Mouse (Mus musculus) c-Kit-negative CD71-positive TER-119-positive erythroid progenitor cells, embryonic 14.5 days (primary cell): ENCODE measurements around the gene Gm17535.
"Not testable (repeated sequence)": the region's sequence is repeated elsewhere in the genome, so short reads cannot be mapped to it uniquely, and the experiment has no call there.

ENCODE experiments used
- DNase-seq: peaks from one replicate; pipeline ENCODE4 v3.0.0-alpha.2; 2013; ENCODE audit warnings: low read depth, low spot score

Gm17535 gene

DNA sequence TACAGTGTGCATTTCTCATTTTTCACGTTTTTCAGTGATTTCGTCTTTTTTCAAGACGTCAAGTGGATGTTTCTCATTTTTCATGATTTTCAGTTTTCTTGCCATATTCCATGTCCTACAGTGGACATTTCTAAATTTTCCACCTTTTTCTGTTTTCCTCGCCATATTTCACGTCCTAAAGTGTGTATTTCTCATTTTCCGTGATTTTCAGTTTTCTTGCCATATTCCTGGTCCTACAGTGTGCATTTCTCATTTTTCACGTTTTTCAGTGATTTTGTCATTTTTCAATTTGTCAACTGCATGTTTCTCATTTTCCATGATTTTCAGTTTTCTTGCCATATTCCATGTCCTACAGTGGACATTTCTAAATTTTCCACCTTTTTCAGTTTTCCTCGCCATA lies at the start of gene Gm17535:
Gm17535 (plus strand) TSS at position 301 of the 400 bp plus-strand sequence.
- not testable (repeated sequence) for DNase-seq

DNA sequence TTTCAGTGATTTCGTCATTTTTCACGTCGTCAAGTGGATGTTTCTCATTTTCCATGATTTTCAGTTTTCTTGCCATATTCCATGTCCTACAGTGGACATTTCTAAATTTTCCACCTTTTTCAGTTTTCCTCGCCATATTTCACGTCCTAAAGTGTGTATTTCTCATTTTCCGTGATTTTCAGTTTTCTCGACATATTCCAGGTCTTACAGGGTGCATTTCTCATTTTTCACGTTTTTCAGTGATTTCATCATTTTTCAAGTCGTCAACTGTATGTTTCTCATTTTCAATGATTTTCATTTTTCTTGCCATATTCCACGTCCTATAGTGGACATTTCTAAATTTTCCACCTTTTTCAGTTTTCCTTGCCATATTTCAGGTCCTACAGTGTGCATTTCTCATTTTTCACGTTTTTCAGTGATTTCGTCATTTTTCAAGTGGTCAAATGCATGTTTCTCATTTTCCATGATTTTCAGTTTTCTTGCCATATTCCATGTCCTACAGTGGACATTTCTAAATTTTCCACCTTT lies 33.9 kb upstream of the Gm17535 start, which contains the start of gene Gm10722:
Gm10722 (plus strand) TSS at position 478 of the 528 bp plus-strand sequence.
- DNase-seq, result peak; percentile 38

DNA sequence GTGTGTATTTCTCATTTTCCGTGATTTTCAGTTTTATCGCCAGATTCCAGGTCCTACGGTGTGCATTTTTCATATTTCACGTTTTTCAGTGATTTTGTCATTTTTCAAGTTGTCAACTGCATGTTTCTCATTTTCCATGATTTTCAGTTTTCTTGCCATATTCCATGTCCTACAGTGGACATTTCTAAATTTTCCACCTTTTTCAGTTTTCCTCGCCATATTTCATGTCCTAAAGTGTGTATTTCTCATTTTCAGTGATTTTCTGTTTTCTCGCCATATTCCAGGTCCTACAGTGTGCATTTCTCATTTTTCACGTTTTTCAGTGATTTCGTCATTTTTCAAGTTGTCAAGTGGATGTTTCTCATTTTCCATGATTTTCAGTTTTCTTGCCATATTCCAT lies 33.4 kb upstream of the Gm17535 start:
- DNase-seq, result not testable (repeated sequence)

GRCm38 (mm10) chr9:3001948-3002659 lies 32.3 kb upstream of the Gm17535 start:
- DNase-seq, result peak; percentile 0

GRCm38 (mm10) chr9:3002794-3003396 lies 31.5 kb upstream of the Gm17535 start, which contains the start of gene Gm11168:
TSS of gene Gm11168 (plus strand) at chr9:3003346.
- DNase-seq, result not testable (repeated sequence)

GRCm38 (mm10) chr9:3006179-3006578 lies 28.2 kb upstream of the Gm17535 start:
- not testable (repeated sequence) for DNase-seq

GRCm38 (mm10) chr9:3006636-3007035 lies 27.8 kb upstream of the Gm17535 start:
- DNase-seq, result not testable (repeated sequence)

DNA sequence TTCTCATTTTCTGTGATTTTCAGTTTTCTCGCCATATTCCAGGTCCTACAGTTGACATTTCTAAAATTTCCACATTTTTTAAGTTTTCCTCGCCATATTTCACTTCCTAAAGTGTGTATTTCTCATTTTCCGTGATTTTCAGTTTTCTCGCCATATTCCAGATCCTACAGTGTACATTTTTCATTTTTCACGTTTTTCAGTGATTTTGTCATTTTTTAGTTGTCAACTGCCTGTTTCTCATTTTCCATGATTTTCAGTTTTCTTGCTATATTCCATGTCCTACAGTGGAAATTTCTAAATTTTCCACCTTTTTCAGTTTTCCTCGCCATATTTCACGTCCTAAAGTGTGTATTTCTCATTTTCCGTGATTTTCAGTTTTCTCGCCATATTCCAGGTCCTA lies 27.1 kb upstream of the Gm17535 start:
- DNase-seq, result peak; percentile 29

GRCm38 (mm10) chr9:3009331-3009730 lies 25.1 kb upstream of the Gm17535 start:
- DNase-seq, result not testable (repeated sequence)

DNA sequence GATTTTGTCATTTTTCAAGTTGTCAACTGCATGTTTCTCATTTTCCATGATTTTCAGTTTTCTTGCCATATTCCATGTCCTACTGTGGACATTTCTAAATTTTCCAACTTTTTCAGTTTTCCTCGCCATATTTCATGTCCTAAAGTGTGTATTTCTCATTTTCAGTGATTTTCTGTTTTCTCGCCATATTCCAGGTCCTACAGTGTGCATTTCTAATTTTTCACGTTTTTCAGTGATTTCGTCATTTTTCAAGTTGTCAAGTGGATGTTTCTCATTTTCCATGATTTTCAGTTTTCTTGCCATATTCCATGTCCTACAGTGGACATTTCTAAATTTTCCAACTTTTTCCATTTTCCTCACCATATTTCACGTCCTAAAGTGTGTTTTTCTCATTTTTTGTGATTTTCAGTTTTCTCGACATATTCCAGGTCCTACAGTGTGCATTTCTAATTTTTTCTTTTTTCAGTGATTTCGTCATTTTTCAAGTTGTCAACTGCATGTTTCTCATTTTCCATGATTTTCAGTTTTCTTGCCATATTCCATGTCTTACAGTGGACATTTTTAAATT lies 22.3 kb upstream of the Gm17535 start:
- not testable (repeated sequence) for DNase-seq

- DNase-seq, result not testable (repeated sequence)
Observed at GRCm38 (mm10) chr9:3012733-3013279, 21.6 kb upstream of the Gm17535 start, which contains the start of gene Gm10721. TSS of gene Gm10721 (plus strand) at chr9:3013140.

DNA sequence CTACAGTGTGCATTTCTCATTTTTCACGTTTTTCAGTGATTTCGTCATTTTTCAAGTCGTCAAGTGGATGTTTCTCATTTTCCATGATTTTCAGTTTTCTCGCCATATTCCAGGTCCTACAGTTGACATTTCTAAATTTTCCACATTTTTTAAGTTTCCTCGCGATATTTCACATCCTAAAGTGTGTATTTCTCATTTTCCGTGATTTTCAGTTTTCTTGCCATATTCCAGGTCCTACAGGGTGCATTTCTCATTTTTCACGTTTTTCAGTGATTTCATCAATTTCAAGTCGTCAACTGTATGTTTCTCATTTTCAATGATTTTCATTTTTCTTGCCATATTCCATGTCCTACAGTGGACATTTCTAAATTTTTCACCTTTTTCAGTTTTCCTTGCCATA lies 19.0 kb upstream of the Gm17535 start, which contains the start of gene Gm10720:
Gm10720 (plus strand) TSS at position 301 of the 400 bp plus-strand sequence.
- DNase-seq, result not testable (repeated sequence)

GRCm38 (mm10) chr9:3015896-3016295 lies 18.5 kb upstream of the Gm17535 start:
- DNase-seq, result not testable (repeated sequence)

- DNase-seq, result not testable (repeated sequence)
Observed at GRCm38 (mm10) chr9:3017108-3017507, 17.3 kb upstream of the Gm17535 start, which contains the start of gene Gm10719. TSS of gene Gm10719 (plus strand) at chr9:3017408.

- DNase-seq, result not testable (repeated sequence)
Observed at GRCm38 (mm10) chr9:3018944-3019343, 15.5 kb upstream of the Gm17535 start.

DNA sequence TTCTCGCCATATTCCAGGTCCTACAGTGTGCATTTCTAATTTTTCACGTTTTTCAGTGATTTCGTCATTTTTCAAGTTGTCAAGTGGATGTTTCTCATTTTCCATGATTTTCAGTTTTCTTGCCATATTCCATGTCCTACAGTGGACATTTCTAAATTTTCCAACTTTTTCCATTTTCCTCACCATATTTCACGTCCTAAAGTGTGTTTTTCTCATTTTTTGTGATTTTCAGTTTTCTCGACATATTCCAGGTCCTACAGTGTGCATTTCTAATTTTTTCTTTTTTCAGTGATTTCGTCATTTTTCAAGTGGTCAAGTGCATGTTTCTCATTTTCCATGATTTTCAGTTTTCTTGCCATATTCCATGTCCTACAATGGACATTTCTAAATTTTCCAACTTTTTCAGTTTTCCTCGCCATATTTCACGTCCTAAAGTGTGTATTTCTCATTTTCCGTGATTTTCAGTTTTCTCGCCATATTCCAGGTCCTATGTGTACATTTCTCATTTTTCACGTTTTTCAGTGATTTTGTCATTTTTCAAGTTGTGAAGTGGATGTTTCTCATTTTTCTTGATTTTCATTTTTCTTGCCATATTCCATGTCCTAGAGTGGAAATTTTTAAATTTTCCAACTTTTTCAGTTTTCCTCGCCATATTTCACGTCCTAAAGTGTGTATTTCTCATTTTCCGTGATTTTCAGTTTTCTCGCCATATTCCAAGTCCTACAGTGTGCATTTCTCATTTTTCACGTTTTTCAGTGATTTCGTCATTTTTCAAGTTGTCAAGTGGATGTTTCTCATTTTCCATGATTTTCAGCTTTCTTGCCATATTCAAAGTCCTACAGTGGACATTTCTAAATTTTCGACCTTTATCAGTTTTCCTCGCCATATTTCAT lies 14.3 kb upstream of the Gm17535 start:
- DNase-seq, result not testable (repeated sequence)

GRCm38 (mm10) chr9:3022316-3023008 lies 11.9 kb upstream of the Gm17535 start:
- DNase-seq, result peak; percentile 29

DNA sequence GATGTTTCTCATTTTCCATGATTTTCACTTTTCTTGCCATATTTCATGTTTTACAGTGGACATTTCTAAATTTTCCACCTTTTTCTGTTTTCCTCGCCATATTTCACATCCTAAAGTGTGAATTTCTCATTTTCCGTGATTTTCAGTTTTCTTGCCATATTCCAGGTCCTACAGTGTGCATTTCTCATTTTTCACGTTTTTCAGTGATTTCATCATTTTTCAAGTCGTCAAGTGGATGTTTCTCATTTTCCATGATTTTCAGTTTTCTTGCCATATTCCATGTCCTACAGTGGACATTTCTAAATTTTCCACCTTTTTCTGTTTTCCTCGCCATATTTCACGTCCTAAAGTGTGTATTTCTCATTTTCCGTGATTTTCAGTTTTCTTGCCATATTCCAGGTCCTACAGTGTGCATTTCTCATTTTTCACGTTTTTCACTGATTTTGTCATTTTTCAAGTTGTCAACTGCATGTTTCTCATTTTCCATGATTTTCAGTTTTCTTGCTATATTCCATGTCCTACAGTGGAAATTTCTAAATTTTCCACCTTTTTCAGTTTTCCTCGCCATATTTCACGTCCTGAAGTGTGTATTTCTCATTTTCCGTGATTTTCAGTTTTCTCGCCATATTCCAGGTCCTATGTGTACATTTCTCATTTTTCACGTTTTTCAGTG lies 11.0 kb upstream of the Gm17535 start, which contains the start of gene Gm10718:
Gm10718 (plus strand) TSS at position 236 of the 673 bp plus-strand sequence.
- not testable (repeated sequence) for DNase-seq

- DNase-seq, result not testable (repeated sequence)
Observed at GRCm38 (mm10) chr9:3023985-3024648, 10.3 kb upstream of the Gm17535 start.
